Mouse (Mus musculus): ENCODE results near the gene Gm49380.

The Gm49380 gene

DNA sequence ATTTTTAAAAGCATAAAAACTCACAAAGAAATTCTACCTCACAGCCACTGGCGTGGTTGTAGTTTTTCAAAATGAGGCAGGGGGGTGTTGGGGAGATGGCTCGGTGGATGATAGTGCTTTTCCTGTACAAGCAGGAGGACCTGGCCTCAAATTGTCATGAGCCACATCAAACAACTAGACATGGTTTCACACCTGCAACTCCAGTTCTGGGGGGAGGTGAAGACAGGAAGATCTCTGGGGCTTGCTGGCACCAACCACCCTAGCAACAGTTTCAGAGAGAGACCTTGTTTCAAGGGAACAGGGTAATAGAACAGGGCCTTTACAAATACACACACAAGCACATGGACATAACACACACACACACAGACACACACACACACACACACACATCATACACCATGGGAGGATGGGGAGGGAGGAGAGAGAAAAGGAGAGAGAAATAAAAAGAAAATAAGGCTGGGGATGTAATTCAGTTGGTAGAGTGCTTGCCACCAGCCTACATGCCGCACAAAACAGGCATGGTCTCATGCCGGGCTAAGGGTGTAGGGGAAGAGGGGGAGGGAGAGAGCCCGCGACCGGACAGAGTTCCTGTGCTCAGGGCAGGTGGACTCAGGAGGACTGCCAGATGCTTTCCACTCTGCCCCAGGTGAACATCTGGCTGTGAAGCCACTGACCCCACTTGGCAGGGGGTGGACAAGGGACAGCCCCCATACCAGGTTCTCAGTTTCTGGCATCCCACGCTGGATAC is 91.0 kb downstream of the Gm49380 start:
- DNase-seq (ENCODE audit: low read depth, low spot score): peak; percentile 86

DNA sequence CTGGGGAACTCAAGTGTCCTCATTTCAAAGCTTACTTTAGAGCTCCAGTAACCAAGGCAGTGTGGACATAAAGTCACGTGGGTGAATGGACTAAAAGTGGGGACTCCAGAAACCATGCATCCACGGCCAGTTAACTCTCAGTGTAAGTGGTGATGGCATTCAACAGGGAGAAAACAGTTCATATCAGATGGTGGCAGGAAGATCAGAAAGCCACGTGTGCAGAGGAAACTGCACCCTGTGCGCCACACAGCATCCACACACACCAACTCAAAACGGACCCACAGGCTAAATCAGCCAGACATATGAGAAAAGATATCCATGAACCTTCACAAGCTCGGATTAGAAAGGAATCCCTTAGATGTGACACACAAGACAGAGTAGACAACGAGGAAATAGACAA is 93.3 kb downstream of the Gm49380 start:
- DNase-seq (ENCODE audit: low read depth, low spot score): peak; percentile 73

DNA sequence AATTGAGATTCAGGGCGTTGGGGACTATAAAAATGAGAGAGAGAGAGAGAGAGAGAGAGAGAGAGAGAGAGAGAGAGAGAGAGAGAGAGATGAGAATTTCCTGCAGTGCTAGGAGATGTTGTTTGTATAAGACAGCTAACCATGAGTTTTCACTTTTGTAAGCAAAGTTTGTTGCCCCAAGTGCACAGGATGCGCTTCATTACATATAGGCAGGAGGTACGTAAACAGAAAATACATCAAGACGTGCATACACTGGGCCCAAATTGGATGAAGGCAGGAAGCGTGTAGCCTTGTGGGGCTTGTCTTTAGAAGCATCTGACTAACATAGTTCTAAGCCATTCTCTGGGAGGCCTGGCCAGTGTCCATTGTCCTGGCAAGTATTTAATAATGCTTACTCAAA is 95.5 kb downstream of the Gm49380 start:
- peak; percentile 75 for DNase-seq (ENCODE audit: low read depth, low spot score)

Data from CD4-positive helper T cell, adult 2 months (primary cell).